8 mouse cellular contexts compared by ENCODE assay signal in the genomic region with DNA sequence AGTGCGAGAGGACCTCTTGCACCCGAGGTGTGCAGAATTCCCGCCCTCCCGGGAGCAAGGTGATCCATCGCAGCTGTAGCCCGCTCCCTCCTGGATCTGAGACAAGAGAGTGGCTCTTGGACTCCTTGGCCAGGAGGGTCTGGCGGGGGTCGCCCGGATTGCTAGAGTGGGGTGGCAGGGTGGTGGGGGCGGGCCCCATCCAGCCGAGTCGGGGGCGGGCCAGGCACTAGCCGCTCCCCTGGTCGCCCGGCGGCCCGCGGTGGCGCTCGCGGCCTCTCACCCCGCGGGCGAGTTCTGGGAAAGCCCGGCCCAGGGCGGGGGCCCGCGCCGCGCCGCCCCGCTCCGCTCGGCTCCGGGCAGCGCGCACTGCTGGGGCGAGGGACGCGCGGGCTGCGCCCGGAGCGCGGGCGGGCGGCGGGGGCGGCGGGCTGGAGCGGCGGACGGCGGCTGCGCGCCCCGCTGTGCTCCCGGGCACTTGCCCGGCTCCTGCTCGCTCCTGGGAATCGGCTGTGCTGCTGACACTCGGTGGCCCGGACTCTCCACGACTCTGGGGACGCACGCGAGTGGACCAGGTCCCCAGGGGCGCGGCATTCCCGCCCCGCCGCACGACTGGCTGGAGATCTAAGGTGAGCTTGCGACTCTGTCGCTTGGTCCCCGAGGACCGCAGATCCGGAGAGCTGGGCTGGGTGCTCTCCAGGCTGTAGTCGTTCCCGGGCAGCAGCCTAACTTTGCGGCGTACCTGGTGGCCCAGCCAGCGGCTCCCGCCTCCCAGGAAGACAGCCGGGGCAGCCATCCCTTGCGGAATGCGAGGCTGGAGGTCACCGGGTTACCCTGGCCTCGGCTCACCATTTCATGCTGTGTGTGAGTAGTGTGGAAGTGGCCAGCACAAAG. TPM values are rescaled to one million over a fixed set of nuclear protein-coding genes. Genes with fewer than 3 reads are reported as not detected.
A peak's percentile ranks its signal among the peaks of the same experiment; 100 is the strongest.
DNase-seq lines count a peak whose midpoint lies in the region; ATAC-seq and TF ChIP-seq lines count a peak whose summit lies in the region.

A gene (plus strand): TSS at position 379 of the 891 bp plus-strand sequence.

- peak within 1 kb of the TSS; percentile 45 for H3K9ac ChIP-seq in hindbrain, embryonic 15.5 days
- peak within 1 kb of the TSS; percentile 33; the same call in 1 of the 2 replicates for H3K9ac ChIP-seq in liver, embryonic 13.5 days
- H3K9ac ChIP-seq in neural tube, embryonic 13.5 days = peak within 1 kb of the TSS; percentile 77

- no peaks in the 10 kb centered on the region for H3K36me3 ChIP-seq in hindbrain, embryonic 15.5 days
- no peaks in the 10 kb centered on the region for H3K36me3 ChIP-seq in liver, embryonic 13.5 days
- no peaks in the 10 kb centered on the region for H3K36me3 ChIP-seq in neural tube, embryonic 13.5 days

- TF ChIP-seq CTCF in cerebellum, adult 2 months (IDR thresholded peaks at IDR 0.05; ENCODE audit: borderline replicate concordance, insufficient read depth, low read depth, low read length) = no peak

- H3K4me2 ChIP-seq in hindbrain, embryonic 15.5 days = peak within 1 kb of the TSS; percentile 98
- H3K4me2 ChIP-seq in liver, embryonic 13.5 days = peak within 1 kb of the TSS; percentile 61
- peak within 1 kb of the TSS; percentile 99 for H3K4me2 ChIP-seq in neural tube, embryonic 13.5 days

- H3K4me1 ChIP-seq in cerebellum, adult 2 months (ENCODE audit: control insufficient read depth, insufficient read depth, low read length) = no peaks in the 10 kb centered on the region
- H3K4me1 ChIP-seq in hindbrain, embryonic 15.5 days (replicated peaks) = peaks cover 41% of the 10 kb centered on the region
- no peaks in the 10 kb centered on the region for H3K4me1 ChIP-seq in liver, embryonic 13.5 days (replicated peaks)
- H3K4me1 ChIP-seq in neural tube, embryonic 13.5 days (replicated peaks) = peaks cover 67% of the 10 kb centered on the region

- WGBS in cerebellum, adult 2 months = under 1% methylated on average over 89 of the region's 90 CpGs
- WGBS in hindbrain, embryonic 15.5 days = under 1% methylated on average over 42 of the region's 90 CpGs
- 1% methylated on average over 56 of the region's 90 CpGs for WGBS in liver, embryonic 13.5 days (ENCODE audit: insufficient replicate concordance)
- under 1% methylated on average over 75 of the region's 90 CpGs for WGBS in neural tube, embryonic 13.5 days

- peak; percentile 83 for ATAC-seq in hindbrain, embryonic 15.5 days (ENCODE audit: low FRiP score, low read depth)
- ATAC-seq in liver, embryonic 13.5 days (ENCODE audit: low read depth) = peak; percentile 41; the same call in 1 of the 2 replicates
- ATAC-seq in neural tube, embryonic 13.5 days (ENCODE audit: low read depth) = peak; percentile 86

- intact Hi-C loops in gastrocnemius, postnatal 14 days (cut with DNase I; ENCODE audit: low total_unique reads) = no loop called here

- no peak for TF ChIP-seq POLR2A in cerebellum, adult 2 months (IDR thresholded peaks at IDR 0.05; ENCODE audit: borderline replicate concordance, insufficient read depth, low read length)

- H3K4me3 ChIP-seq in cerebellum, adult 2 months (replicated peaks; ENCODE audit: insufficient read depth, low read depth, low read length) = peak within 1 kb of the TSS; percentile 34
- H3K4me3 ChIP-seq in hindbrain, embryonic 15.5 days = peak within 1 kb of the TSS; percentile 62
- H3K4me3 ChIP-seq in liver, embryonic 13.5 days (replicated peaks) = peak within 1 kb of the TSS; percentile 50
- H3K4me3 ChIP-seq in neural tube, embryonic 13.5 days = peak within 1 kb of the TSS; percentile 73

- no peaks in the 10 kb centered on the region for H3K9me3 ChIP-seq in hindbrain, embryonic 15.5 days
- no peaks in the 10 kb centered on the region for H3K9me3 ChIP-seq in liver, embryonic 13.5 days (replicated peaks)
- H3K9me3 ChIP-seq in neural tube, embryonic 13.5 days = no peaks in the 10 kb centered on the region

- no peak within 1 kb of the TSS; the same call in 1 of the 2 replicates for H3K27ac ChIP-seq in cerebellum, adult 2 months (ENCODE audit: insufficient read depth, low read length)
- H3K27ac ChIP-seq in hindbrain, embryonic 15.5 days (replicated peaks) = peak within 1 kb of the TSS; percentile 45
- H3K27ac ChIP-seq in liver, embryonic 13.5 days = no peak within 1 kb of the TSS
- peak within 1 kb of the TSS; percentile 73 for H3K27ac ChIP-seq in neural tube, embryonic 13.5 days (replicated peaks)

- peak in 1 of 2 experiments; percentile 8 for DNase-seq in cerebellum, adult 2 months
- no peak for DNase-seq in cerebellum, adult 8-10 months
- DNase-seq in adrenal gland, postnatal 10 days = peak; percentile 75
- peak; percentile 57 for DNase-seq in gastrocnemius, postnatal 14 days
- no peak for DNase-seq in liver, embryonic 13.5 days
- DNase-seq in natural killer cell, adult 2 months (ENCODE audit: low spot score in 2 of 2) = no peak

- H3K27me3 ChIP-seq in cerebellum, adult 2 months (ENCODE audit: control insufficient read depth, insufficient read depth, low read length) = peaks cover 2% of the 10 kb centered on the region; the same call in 1 of the 2 replicates
- H3K27me3 ChIP-seq in hindbrain, embryonic 15.5 days = peaks cover 22% of the 10 kb centered on the region
- peaks cover 62% of the 10 kb centered on the region for H3K27me3 ChIP-seq in liver, embryonic 13.5 days
- H3K27me3 ChIP-seq in neural tube, embryonic 13.5 days = peaks cover 20% of the 10 kb centered on the region

RNA-seq across cellular contexts. Expression of the gene that starts here (rescaled TPM):
- 9.7 TPM in 2 replicates for polyA plus RNA-seq in cerebellum, adult 2 months (2012; rRNA removed)
- total RNA-seq in adrenal gland, postnatal 10 days (2021) = 10 to 100 TPM in 1 of 2 experiments, 1 to 10 TPM in 1; 8.8 to 11.0 TPM
- total RNA-seq in gastrocnemius, postnatal 14 days (2021) = 10 to 100 TPM in 1 of 2 experiments, 1 to 10 TPM in 1; 9.6 to 11.0 TPM
- polyA plus RNA-seq in hindbrain, embryonic 15.5 days (2015; fragmentation: Nextera tagmentation; extraction: Ambion mirVana) = 4.2 and 5.0 TPM in 2 replicates
- polyA plus RNA-seq in liver, embryonic 13.5 days (2015; fragmentation: Nextera tagmentation; extraction: Ambion mirVana) = 0.41 and 0.47 TPM in 2 replicates
- 5.2 and 6.4 TPM in 2 replicates for polyA plus RNA-seq in neural tube, embryonic 13.5 days (2015; fragmentation: Nextera tagmentation; extraction: Ambion mirVana)

Comparison
In these comparisons a context has a peak if more than half of its experiments do, and no peak if none do; other contexts are left out.
1. Peak in ATAC-seq, H3K4me3 ChIP-seq, H3K9ac ChIP-seq and H3K4me2 ChIP-seq in liver, embryonic 13.5 days; RNA of the gene not detected or under 1 TPM.
2. DNase-seq: peak in adrenal gland, postnatal 10 days (single experiment) and gastrocnemius, postnatal 14 days (single experiment); none in cerebellum, adult 8-10 months (single experiment), liver, embryonic 13.5 days (single experiment) and natural killer cell, adult 2 months (0 of 2).
3. H3K27ac ChIP-seq: peak in hindbrain, embryonic 15.5 days (single experiment) and neural tube, embryonic 13.5 days (single experiment); none in cerebellum, adult 2 months (single experiment) and liver, embryonic 13.5 days (single experiment).
4. Peak in every context shown above with its lines, with median percentiles within 50 percentile points of each other: H3K4me3 ChIP-seq, ATAC-seq, H3K4me2 ChIP-seq and H3K9ac ChIP-seq.